Mouse (Mus musculus): ENCODE data around the gene Dcdc2b.

DNA sequence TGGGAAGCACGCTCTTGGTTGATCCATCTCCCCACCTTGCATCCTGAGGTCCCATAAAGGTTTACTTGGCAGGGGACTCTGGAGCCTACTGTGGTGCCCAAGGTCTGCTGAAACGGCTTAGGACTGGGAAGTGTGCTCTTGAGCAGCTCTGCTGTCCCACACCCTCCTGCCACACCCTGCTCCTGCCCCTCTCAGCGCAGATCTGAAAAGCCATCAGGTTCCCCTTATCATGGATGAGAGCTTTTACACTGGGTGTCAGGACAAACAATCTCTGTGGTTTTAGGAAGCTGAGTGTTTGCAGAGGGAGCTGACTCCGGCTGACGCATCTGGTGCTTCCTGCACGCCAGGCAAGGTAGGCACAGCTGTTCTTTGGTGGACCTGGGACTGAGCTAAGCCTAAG lies 19.8 kb upstream of the Dcdc2b start:
- TF ChIP-seq CTCF (IDR thresholded peaks at IDR 0.05; ENCODE audit: low read depth, low read length) (no peak), POLR2A (IDR thresholded peaks at IDR 0.05; ENCODE audit: borderline replicate concordance, low read depth, low read length) (no peak)

Measured in bone marrow macrophage, adult 2 months (primary cell).